Mouse (Mus musculus): ENCODE data around the gene Mlst8. TPM values are rescaled to one million over a fixed set of nuclear protein-coding genes. Genes with fewer than 3 reads are reported as not detected.
A peak's percentile ranks its signal among the peaks of the same experiment; 100 is the strongest.

Gene Mlst8
- 14.8 and 16.0 TPM in 2 replicates for polyA plus RNA-seq (2012; ENCODE audit: insufficient read depth, insufficient read length, missing spikeins)

GRCm38 (mm10) chr17:24478663-24479380 is at the start of gene Mlst8:
Gene Mlst8 (minus strand): TSS chr17:24479078.
- peak within 1 kb of the TSS; percentile 100 for H3K4me3 ChIP-seq (ENCODE audit: insufficient read depth, low read length)
- no peak for TF ChIP-seq POLR2A (IDR thresholded peaks at IDR 0.05; ENCODE audit: borderline replicate concordance, low read depth, low read length)
- peak; percentile 35 for TF ChIP-seq CTCF (IDR thresholded peaks at IDR 0.05; ENCODE audit: low read depth, low read length)
- H3K4me1 ChIP-seq (ENCODE audit: control insufficient read depth, insufficient read depth, low read length): peaks cover 19% of the 10 kb centered on the region
- H3K27ac ChIP-seq (ENCODE audit: insufficient read depth, low read depth, low read length): peak within 1 kb of the TSS; percentile 78

DNA sequence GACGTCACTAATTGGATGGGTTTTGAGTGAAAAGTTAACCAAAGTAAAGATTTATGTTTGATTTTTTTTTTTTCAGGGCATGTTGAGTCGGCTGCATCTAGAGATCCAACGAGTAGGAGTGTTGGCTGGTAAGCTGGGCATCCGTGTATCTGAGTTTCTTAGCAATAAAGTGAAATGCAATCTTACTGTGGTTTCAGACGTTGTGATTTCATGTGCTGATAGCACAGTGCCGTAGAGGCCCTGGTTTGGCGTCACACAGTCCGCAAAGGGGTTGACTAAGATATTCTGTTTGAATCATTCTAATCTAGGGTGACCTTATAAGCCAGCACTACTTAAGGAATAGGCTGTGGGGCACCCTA is 49.7 kb upstream of the Mlst8 start:
- Histone ChIP-seq H3K4me3 (ENCODE audit: insufficient read depth, low read length) (peak overlapping the region; percentile 72), H3K4me1 (ENCODE audit: control insufficient read depth, insufficient read depth, low read length) (peaks cover 26% of the 10 kb centered on the region), H3K27ac (ENCODE audit: insufficient read depth, low read depth, low read length) (peak overlapping the region; percentile 80)
- no peak for TF ChIP-seq POLR2A (IDR thresholded peaks at IDR 0.05; ENCODE audit: borderline replicate concordance, low read depth, low read length)
- no peak for TF ChIP-seq CTCF (IDR thresholded peaks at IDR 0.05; ENCODE audit: low read depth, low read length)

DNA sequence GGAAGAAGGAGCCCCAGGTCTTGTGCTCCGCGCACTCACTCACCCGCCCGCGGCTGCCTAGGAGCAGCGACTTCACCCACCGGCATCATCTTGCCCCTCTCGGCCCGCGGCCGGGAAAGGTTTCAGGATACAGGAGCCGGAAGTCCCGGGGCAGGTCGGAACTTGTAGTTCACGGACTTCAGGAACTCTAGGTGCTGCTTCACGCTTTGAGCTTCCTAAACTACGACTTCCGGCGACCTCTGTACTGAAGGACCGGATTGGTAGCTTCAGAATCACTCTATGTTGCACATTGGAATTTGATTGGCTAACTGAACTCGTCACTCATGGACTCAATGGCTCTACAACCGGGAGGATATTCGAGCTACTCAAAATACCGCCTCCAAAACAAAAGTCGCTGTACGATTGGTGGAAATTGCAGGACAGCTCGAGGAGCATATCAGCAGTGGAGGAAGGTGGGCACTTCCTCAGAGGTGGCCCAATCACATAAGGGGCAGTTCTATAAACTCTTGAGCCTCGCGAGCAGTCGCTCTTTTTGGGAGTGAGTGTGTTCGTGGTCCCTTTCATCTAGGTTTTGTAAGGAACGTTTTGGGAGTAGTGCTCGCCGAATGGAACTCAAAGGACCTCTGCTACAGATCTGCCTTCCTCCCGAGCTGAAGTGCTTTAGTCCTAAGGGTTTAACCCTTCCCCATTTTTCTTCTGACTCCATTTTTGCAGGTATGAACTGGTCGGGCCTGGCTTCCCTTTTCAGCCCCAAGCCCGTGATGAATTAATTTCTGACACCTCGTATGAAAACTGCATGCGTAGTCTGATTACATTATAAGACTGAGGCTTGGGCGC is 49.1 kb upstream of the Mlst8 start, which contains the start of gene Traf7:
Traf7 (minus strand) TSS at position 216 of the 837 bp plus-strand sequence.
- peak; percentile 89 for TF ChIP-seq POLR2A (IDR thresholded peaks at IDR 0.05; ENCODE audit: borderline replicate concordance, low read depth, low read length)
- no peak for TF ChIP-seq CTCF (IDR thresholded peaks at IDR 0.05; ENCODE audit: low read depth, low read length)
- Histone ChIP-seq H3K27ac (ENCODE audit: insufficient read depth, low read depth, low read length) (peak within 1 kb of the TSS; percentile 80), H3K4me3 (ENCODE audit: insufficient read depth, low read length) (peak within 1 kb of the TSS; percentile 96), H3K4me1 (ENCODE audit: control insufficient read depth, insufficient read depth, low read length) (peaks cover 26% of the 10 kb centered on the region)

- TF ChIP-seq CTCF (IDR thresholded peaks at IDR 0.05; ENCODE audit: low read depth, low read length) (no peak), POLR2A (IDR thresholded peaks at IDR 0.05; ENCODE audit: borderline replicate concordance, low read depth, low read length) (no peak)
- Histone ChIP-seq H3K4me3 (ENCODE audit: insufficient read depth, low read length) (peak overlapping the region; percentile 96), H3K27ac (ENCODE audit: insufficient read depth, low read depth, low read length) (peak overlapping the region; percentile 33; the same call in 1 of the 2 replicates), H3K4me1 (ENCODE audit: control insufficient read depth, insufficient read depth, low read length) (peaks cover 26% of the 10 kb centered on the region)
Observed at GRCm38 (mm10) chr17:24527315-24527714, 48.4 kb upstream of the Mlst8 start.

- H3K4me1 ChIP-seq (ENCODE audit: control insufficient read depth, insufficient read depth, low read length): peaks cover 29% of the 10 kb centered on the region
- H3K4me3 ChIP-seq (ENCODE audit: insufficient read depth, low read length): no peak overlapping the region
- H3K27ac ChIP-seq (ENCODE audit: insufficient read depth, low read depth, low read length): no peak overlapping the region
- TF ChIP-seq POLR2A (IDR thresholded peaks at IDR 0.05; ENCODE audit: borderline replicate concordance, low read depth, low read length): no peak
- TF ChIP-seq CTCF (IDR thresholded peaks at IDR 0.05; ENCODE audit: low read depth, low read length): no peak
Observed at GRCm38 (mm10) chr17:24524734-24525133, 45.9 kb upstream of the Mlst8 start.

DNA sequence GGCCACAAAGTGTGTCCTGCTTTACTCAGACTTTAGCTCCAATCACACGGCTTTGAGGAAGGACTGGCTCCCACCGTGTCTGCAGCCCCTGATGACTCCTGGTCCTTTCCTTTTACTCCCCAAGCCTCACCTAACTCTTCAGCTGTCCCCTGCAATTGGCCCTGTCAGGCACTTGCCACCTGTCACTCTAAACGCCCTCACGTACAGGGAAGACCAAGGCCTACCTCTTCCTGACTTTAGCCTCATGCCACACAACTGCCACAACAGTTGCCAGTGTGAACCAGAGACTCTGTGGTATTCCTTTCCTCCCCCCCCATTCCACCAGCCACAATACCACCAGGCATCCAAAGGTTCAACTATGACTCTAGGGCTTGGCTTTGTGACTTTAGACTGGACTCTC is 41.6 kb upstream of the Mlst8 start:
- Histone ChIP-seq H3K27ac (ENCODE audit: insufficient read depth, low read depth, low read length) (no peak overlapping the region), H3K4me1 (ENCODE audit: control insufficient read depth, insufficient read depth, low read length) (peaks cover 16% of the 10 kb centered on the region), H3K4me3 (ENCODE audit: insufficient read depth, low read length) (no peak overlapping the region)
- no peak for TF ChIP-seq POLR2A (IDR thresholded peaks at IDR 0.05; ENCODE audit: borderline replicate concordance, low read depth, low read length)
- no peak for TF ChIP-seq CTCF (IDR thresholded peaks at IDR 0.05; ENCODE audit: low read depth, low read length)

- no peak overlapping the region for H3K4me3 ChIP-seq (ENCODE audit: insufficient read depth, low read length)
- H3K27ac ChIP-seq (ENCODE audit: insufficient read depth, low read depth, low read length): no peak overlapping the region
- no peak for TF ChIP-seq CTCF (IDR thresholded peaks at IDR 0.05; ENCODE audit: low read depth, low read length)
- TF ChIP-seq POLR2A (IDR thresholded peaks at IDR 0.05; ENCODE audit: borderline replicate concordance, low read depth, low read length): no peak
- no peaks in the 10 kb centered on the region for H3K4me1 ChIP-seq (ENCODE audit: control insufficient read depth, insufficient read depth, low read length)
Observed at GRCm38 (mm10) chr17:24514270-24515257, 35.7 kb upstream of the Mlst8 start.

DNA sequence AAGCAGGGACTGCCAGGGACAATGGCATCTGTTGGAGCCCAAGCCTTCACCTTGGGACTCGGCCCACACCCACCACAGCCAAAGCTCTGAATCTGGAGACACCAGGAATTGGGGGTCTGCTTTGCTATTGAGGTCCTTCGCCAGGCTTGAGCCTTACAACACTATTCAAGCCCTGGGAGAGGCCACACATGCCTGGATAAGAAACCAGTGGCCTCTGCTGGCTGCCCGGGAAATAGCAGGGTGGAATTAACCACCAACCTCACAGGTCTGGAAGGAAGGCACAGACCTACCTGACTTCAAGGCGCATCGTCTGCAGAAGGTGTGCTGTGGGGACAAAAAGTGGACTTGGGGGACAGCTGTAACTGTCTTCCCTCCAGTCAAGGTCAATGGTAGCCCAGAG is 34.7 kb upstream of the Mlst8 start:
- H3K27ac ChIP-seq (ENCODE audit: insufficient read depth, low read depth, low read length): no peak overlapping the region
- H3K4me3 ChIP-seq (ENCODE audit: insufficient read depth, low read length): no peak overlapping the region
- TF ChIP-seq CTCF (IDR thresholded peaks at IDR 0.05; ENCODE audit: low read depth, low read length) (no peak), POLR2A (IDR thresholded peaks at IDR 0.05; ENCODE audit: borderline replicate concordance, low read depth, low read length) (no peak)
- no peaks in the 10 kb centered on the region for H3K4me1 ChIP-seq (ENCODE audit: control insufficient read depth, insufficient read depth, low read length)
